Mouse (Mus musculus): ENCODE measurements at regions not wholly inside any gene's neighbourhood (a gene's known extent, or its start where the extent isn't known, plus 50 kb on each side); places are given as distances from the start of the nearest gene placed in this dataset.

DNA sequence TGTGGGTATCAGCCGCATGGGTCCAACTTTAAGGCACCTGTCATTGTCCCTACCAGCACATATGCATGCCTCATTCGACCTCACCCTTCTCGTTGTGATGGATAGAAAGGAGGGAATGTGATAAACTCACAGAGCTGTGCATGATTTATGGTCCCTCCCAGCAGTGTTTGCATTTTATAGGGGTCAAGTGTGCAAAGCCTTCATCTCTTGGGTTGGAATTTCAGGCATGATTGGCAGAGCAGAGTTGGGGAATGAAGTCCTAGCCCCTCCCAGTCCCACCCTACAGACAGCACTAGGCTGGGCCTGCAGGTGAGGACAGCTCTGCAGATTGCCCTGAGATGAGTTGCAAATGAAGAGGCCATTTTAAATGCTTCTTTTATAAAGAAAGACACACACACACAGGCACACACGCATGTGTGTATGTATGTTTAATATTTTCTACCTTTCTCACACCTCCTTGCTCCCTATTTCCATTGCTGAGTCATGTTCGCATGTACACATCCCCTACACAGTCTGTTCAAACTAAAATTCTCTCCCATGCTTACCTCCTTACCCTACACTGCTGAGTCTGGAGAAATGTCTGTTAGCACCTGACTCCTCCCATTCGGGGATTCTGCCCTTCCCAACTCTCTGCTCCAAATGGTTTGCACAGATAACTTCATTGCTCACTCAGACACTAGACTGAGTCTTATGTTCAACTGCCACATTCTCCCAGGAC is 558.9 kb downstream of the Efnb2 start:
- no peak overlapping the region for H3K27ac ChIP-seq
- intact Hi-C loops (cut with DNase I), result no loop called here
- no peak for DNase-seq
- H3K4me3 ChIP-seq, result no peak overlapping the region
- TF ChIP-seq CTCF (IDR thresholded peaks at IDR 0.05), result no peak

DNA sequence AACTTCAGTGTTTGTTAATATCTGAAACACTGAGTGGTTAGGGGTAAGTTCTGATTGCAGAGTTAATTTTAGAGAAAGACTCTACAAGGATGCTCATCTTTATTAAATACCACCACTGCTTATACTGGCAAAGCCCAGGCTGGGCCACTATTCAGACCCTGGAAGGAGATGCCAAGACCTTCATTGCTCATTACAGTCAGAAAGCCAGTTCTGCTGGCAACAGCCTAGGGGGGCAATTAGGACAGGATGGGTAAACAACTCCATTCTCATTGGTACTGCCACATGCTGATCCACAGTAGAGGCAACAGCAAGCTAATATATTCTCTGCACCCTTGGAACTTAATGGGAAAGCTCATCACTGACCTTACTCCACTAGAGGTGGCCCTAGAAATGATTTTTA is 568.5 kb downstream of the Efnb2 start:
- intact Hi-C loops (cut with DNase I), result no loop called here
- no peak for TF ChIP-seq CTCF (IDR thresholded peaks at IDR 0.05)
- no peak for DNase-seq
- Histone ChIP-seq H3K27ac (no peak overlapping the region), H3K4me3 (no peak overlapping the region)

- DNase-seq, result no peak
- intact Hi-C loops (cut with DNase I), result no loop called here
- no peak for TF ChIP-seq CTCF (IDR thresholded peaks at IDR 0.05)
- no peak overlapping the region for H3K27ac ChIP-seq
- no peak overlapping the region for H3K4me3 ChIP-seq
Observed at GRCm38 (mm10) chr8:8084652-8085051, 576.4 kb downstream of the Efnb2 start.

- TF ChIP-seq CTCF (IDR thresholded peaks at IDR 0.05), result no peak
- no peak for DNase-seq
- intact Hi-C loops (cut with DNase I), result no loop called here
- Histone ChIP-seq H3K27ac (no peak overlapping the region), H3K4me3 (no peak overlapping the region)
Observed at GRCm38 (mm10) chr8:8064074-8064473, 597.0 kb downstream of the Efnb2 start.

GRCm38 (mm10) chr8:8054224-8054916 is 606.7 kb downstream of the Efnb2 start:
- intact Hi-C loops (cut with DNase I), result no loop called here

GRCm38 (mm10) chr8:8051186-8051585 is 609.9 kb downstream of the Efnb2 start:
- no peak for DNase-seq
- intact Hi-C loops (cut with DNase I), result no loop called here
- no peak overlapping the region for H3K27ac ChIP-seq
- TF ChIP-seq CTCF (IDR thresholded peaks at IDR 0.05), result no peak
- H3K4me3 ChIP-seq, result no peak overlapping the region

More at GRCm38 (mm10) chr8:8054224-8054916, 606.7 kb downstream of the Efnb2 start:
- no peak for DNase-seq
- no peak overlapping the region for H3K27ac ChIP-seq
- H3K4me3 ChIP-seq, result no peak overlapping the region
- TF ChIP-seq CTCF (IDR thresholded peaks at IDR 0.05), result no peak

DNA sequence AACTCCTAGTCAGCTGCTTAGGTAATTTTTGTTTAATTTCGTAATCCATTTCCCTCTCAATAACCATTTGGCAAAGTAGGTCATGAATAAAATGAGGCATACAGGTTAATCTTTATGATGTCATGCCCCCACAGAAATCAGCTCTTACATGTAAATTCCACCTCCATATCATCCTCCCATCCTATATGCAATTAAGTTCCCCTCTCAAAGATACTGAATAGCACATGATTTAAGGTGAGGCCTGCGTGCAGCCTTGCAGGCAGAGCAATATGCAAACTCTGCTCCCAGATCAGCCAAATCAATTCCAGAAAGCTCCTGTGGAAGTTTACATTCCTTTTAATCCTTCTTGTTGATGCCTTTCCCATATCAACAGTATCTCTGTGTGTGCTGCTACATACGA is 610.3 kb downstream of the Efnb2 start:
- DNase-seq, result no peak
- intact Hi-C loops (cut with DNase I), result no loop called here
- Histone ChIP-seq H3K4me3 (no peak overlapping the region), H3K27ac (no peak overlapping the region)
- TF ChIP-seq CTCF (IDR thresholded peaks at IDR 0.05), result no peak

DNA sequence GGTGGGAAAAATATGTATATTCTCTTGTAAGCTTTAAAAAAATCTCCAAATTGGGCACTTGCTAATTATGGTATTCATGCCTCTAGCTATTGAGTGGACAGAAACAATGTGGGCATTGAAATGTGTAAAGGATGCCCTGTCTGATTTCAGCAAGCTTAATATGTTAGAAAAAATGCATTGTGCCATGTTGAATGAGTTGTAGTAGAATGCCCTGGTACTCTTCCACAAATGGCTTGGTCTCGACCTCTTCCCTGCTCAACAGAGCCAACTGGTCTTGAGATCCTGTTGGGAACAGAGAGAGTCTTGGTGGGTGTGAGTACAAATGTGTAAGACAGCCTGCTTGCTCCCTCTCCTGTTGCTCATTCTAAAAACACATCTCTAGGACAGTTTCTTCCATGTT is 616.1 kb downstream of the Efnb2 start:
- no peak for TF ChIP-seq CTCF (IDR thresholded peaks at IDR 0.05)
- DNase-seq, result no peak
- Histone ChIP-seq H3K27ac (no peak overlapping the region), H3K4me3 (no peak overlapping the region)
- intact Hi-C loops (cut with DNase I), result no loop called here

GRCm38 (mm10) chr8:8044296-8044695 is 616.7 kb downstream of the Efnb2 start:
- Histone ChIP-seq H3K4me3 (no peak overlapping the region), H3K27ac (no peak overlapping the region)
- no peak for DNase-seq
- no peak for TF ChIP-seq CTCF (IDR thresholded peaks at IDR 0.05)
- intact Hi-C loops (cut with DNase I), result no loop called here

- DNase-seq, result no peak
- no peak for TF ChIP-seq CTCF (IDR thresholded peaks at IDR 0.05)
- H3K4me3 ChIP-seq, result no peak overlapping the region
- intact Hi-C loops (cut with DNase I), result no loop called here
- H3K27ac ChIP-seq, result no peak overlapping the region
Observed at GRCm38 (mm10) chr8:8037929-8038328, 623.1 kb downstream of the Efnb2 start.

DNA sequence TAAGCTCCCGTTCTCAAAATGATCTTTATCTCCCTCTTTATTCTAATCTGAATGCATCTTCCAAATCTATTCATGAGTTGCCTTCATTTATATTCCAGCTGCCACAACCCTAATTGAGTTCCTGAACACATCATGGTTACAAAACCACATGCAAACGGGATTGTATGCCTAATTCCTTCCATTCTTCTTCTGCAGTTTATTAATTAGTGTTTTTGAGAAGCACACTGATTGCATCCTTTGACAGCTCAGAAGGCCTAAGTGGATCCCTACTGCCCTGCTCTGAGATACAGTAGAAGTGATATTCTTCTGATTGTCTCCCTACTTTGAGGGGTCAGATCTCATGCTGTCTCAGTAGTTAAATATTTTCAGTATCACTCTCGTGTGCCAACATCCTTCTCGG is 649.9 kb downstream of the Efnb2 start:
- TF ChIP-seq CTCF (IDR thresholded peaks at IDR 0.05), result no peak
- no peak for DNase-seq
- no peak overlapping the region for H3K27ac ChIP-seq
- intact Hi-C loops (cut with DNase I), result no loop called here
- no peak overlapping the region for H3K4me3 ChIP-seq

GRCm38 (mm10) chr8:7994905-7995304 is 666.1 kb downstream of the Efnb2 start:
- intact Hi-C loops (cut with DNase I), result no loop called here

GRCm38 (mm10) chr8:7988820-7989219 is 672.2 kb downstream of the Efnb2 start:
- DNase-seq, result no peak
- intact Hi-C loops (cut with DNase I), result no loop called here
- H3K27ac ChIP-seq, result no peak overlapping the region
- no peak for TF ChIP-seq CTCF (IDR thresholded peaks at IDR 0.05)
- no peak overlapping the region for H3K4me3 ChIP-seq

More at GRCm38 (mm10) chr8:7994905-7995304, 666.1 kb downstream of the Efnb2 start:
- H3K27ac ChIP-seq, result no peak overlapping the region
- H3K4me3 ChIP-seq, result no peak overlapping the region
- TF ChIP-seq CTCF (IDR thresholded peaks at IDR 0.05), result no peak
- no peak for DNase-seq

GRCm38 (mm10) chr8:7977020-7977419 is 684.0 kb downstream of the Efnb2 start:
- no peak for TF ChIP-seq CTCF (IDR thresholded peaks at IDR 0.05)

More at GRCm38 (mm10) chr8:7977020-7977419, 684.0 kb downstream of the Efnb2 start:
- DNase-seq, result peak; percentile 13
- Histone ChIP-seq H3K4me3 (no peak overlapping the region), H3K27ac (no peak overlapping the region)
- intact Hi-C loops (cut with DNase I), result no loop called here

Data from gastrocnemius, adult 2 months (tissue).